Mouse (Mus musculus) stomach, postnatal 0 days (tissue): ENCODE measurements around the gene Pgpep1l.

Experiments
- CTCF ChIP-seq: IDR thresholded peaks from 2 replicates; pipeline ENCODE4 v1.5.1; 2016; ENCODE audit warnings: antibody characterized with exemption, low read depth, mild to moderate bottlenecking, moderate library complexity
- EP300 ChIP-seq: optimal IDR thresholded peaks from 2 replicates; pipeline ENCODE3; 2016; ENCODE audit warnings: antibody characterized with exemption

- no peak for TF ChIP-seq CTCF
- no peak for TF ChIP-seq EP300
Observed at GRCm38 (mm10) chr7:68279481-68279880, 15.4 kb upstream of the Pgpep1l start.
